Mouse (Mus musculus): ENCODE measurements at regions not wholly inside any gene's neighbourhood (a gene's known extent, or its start where the extent isn't known, plus 50 kb on each side); places are given as distances from the start of the nearest gene placed in this dataset.

- TF ChIP-seq POLR2A (IDR thresholded peaks at IDR 0.05; ENCODE audit: borderline replicate concordance, insufficient read depth, low read length) (no peak), CTCF (IDR thresholded peaks at IDR 0.05; ENCODE audit: borderline replicate concordance, insufficient read depth, low read depth, low read length) (no peak)
Measured at GRCm38 (mm10) chr4:5178991-5179693, 386.0 kb upstream of the Impad1 start.

Measured in cerebellum, adult 2 months (tissue).